Mouse (Mus musculus): Measurements from ENCODE around the gene Ccdc175. TPM values are rescaled to one million over a fixed set of nuclear protein-coding genes. Genes with fewer than 3 reads are reported as not detected.
A peak's percentile ranks its signal among the peaks of the same experiment; 100 is the strongest.

Ccdc175 gene
- total RNA-seq, 1 experiment from 2014 or later, result not detected

- no peak for DNase-seq
Measured at GRCm38 (mm10) chr12:72102776-72103175, 82.1 kb downstream of the Ccdc175 start.

- no peak for DNase-seq
Measured at GRCm38 (mm10) chr12:72096966-72097365, 87.9 kb downstream of the Ccdc175 start.

DNA sequence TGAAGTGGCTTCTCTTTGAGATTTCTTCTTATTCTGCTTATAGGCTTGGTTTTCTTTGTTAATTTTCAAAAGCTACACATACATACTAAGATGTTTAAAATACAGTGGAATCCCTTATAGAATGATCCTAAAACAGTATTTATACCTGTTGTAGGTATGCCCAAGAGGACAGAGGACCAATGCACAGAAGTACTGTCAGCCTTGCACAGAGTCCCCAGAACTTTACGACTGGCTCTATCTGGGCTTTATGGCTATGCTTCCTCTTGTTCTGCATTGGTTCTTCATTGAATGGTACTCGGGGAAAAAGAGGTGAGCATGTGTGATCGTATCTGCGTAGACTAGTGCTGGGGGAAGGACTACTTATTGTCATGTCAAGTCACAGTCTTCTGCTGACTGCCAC is 95.0 kb downstream of the Ccdc175 start:
- DNase-seq, result no peak

DNA sequence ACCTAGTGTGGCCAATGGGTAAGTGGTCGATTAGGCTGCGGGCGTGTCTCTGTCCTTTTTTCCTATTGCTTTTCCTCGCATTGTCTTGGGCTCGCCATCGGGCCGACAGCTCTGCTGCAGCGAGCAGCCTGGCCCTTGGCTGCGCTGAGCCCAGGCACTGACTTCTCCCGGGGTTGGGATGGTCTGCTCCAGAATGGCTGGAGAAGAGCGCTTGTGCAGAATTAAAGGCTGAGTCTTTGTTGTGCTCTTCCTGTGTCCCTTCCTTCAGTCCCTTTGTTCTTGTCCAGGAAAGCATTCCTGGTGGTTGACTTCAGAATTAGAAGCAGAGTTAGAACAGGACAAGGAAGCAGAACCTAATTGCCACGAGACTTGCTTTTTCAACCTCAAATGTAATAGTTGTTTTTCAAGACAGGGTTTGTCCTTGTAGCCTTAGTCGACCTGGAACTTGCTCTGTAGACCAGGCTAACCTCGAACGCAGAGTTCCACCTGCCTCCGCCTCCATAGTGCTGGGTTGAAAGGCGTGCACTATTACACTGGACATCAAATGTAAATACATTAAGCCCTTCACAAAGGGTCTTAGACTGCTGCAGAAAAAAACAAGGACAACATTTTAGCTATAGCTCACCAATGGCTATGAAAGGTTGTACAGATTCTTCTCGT is 98.5 kb downstream of the Ccdc175 start:
- DNase-seq, result peak; percentile 29

DNA sequence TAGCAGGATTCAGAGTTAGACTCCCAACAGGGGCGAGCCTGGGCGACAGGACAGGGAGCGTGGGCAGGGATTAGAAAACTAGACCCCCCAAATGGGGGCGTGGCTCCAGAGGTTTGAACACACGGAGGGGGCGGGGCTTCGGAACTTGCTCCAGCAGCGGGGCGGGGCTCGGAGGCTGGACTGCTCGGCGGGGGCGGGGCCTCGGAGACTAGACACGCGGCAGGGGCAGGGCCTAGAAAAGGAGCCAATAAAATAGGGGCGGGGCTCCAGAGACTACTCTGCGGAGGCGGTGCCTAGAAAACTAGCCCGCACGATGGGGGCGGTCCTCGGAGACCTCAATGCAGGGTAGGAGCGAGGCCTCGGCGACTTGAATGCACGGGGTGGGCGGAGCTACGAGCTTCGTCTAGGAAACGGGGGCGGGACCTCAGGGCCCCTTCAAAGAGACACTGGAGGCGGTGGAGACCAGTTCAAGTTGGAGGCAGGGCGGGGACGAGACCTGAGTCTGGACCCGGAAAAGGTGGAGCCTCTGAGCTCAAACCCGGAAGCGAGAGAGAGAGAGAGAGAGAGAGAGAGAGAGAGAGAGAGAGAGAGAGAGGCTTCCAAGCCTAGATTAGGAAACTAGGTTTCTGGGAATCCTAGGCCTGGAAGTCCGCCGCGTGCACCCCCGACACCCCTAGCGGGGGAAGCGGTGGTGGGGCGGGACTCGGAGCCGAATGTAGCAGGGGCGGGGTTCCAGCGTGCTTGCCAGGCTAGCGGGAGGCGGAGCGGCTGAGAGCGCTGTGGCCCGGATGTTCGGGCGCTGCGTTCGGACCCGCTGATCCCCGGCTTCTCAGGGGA is 99.3 kb downstream of the Ccdc175 start, which contains the start of the genes L3hypdh and Jkamp:
L3hypdh (minus strand) TSS at position 111 of the 837 bp plus-strand sequence.
Jkamp (plus strand) TSS at position 261 of the 837 bp plus-strand sequence.
- DNase-seq, result peak; percentile 100

GRCm38 (mm10) chr12:72085024-72085328 is 99.9 kb downstream of the Ccdc175 start:
- DNase-seq, result no peak

GRCm38 (mm10) chr12:72084261-72085023 is 100.4 kb downstream of the Ccdc175 start:
- DNase-seq, result peak; percentile 74

- DNase-seq, result no peak
Measured at GRCm38 (mm10) chr12:72083265-72083664, 101.6 kb downstream of the Ccdc175 start.

GRCm38 (mm10) chr12:72082370-72082769 is 102.5 kb downstream of the Ccdc175 start:
- peak; percentile 69 for DNase-seq

- DNase-seq, result no peak
Measured at GRCm38 (mm10) chr12:72081961-72082360, 102.9 kb downstream of the Ccdc175 start.

GRCm38 (mm10) chr12:72078248-72078647 is 106.6 kb downstream of the Ccdc175 start:
- peak; percentile 20 for DNase-seq

- DNase-seq, result peak; percentile 90
Measured at GRCm38 (mm10) chr12:72070327-72071269, 114.2 kb downstream of the Ccdc175 start, which contains the start of gene Gpr135. Gene Gpr135 (minus strand): TSS chr12:72071125.

GRCm38 (mm10) chr12:72069626-72070326 is 115.1 kb downstream of the Ccdc175 start:
- no peak for DNase-seq

GRCm38 (mm10) chr12:72057780-72058179 is 127.0 kb downstream of the Ccdc175 start:
- DNase-seq, result no peak

GRCm38 (mm10) chr12:72053851-72054250 is 131.0 kb downstream of the Ccdc175 start:
- no peak for DNase-seq

DNA sequence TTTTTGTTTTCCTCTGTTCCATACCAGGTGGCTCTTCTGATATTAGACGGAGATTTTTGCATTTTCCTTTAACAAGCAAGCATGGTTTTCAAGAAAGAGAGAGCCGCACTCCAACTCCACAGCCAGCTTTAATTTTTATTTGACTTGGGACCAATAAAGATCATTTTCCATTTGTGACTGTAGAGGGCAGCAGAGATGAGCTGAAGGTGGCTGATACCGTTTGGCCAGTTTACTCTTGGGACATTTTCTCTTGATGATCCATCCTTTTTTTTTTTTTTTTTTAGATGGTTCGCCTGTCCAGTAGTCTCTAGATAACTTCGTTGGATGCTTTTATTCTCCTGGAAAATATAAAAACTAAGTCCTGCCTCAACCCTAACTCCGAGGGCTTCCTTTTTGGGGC is 131.5 kb downstream of the Ccdc175 start:
- peak; percentile 35 for DNase-seq

- DNase-seq, result no peak
Measured at GRCm38 (mm10) chr12:72052571-72052970, 132.3 kb downstream of the Ccdc175 start.

Data from adrenal gland, postnatal 14 days (tissue).